Mouse (Mus musculus): Measurements from ENCODE around the gene Rho. TPM values are rescaled to one million over a fixed set of nuclear protein-coding genes. Genes with fewer than 3 reads are reported as not detected.

Rho gene
- not detected for polyA plus RNA-seq (2017; shearing (Covaris generic))

- no peak for ATAC-seq
Observed at GRCm38 (mm10) chr6:115931639-115932038, at the start of gene Rho. Gene Rho (plus strand): TSS chr6:115931748.

- no peak for ATAC-seq
Observed at GRCm38 (mm10) chr6:115884018-115884417, 47.5 kb upstream of the Rho start.

GRCm38 (mm10) chr6:115886894-115887293 lies 44.7 kb upstream of the Rho start:
- ATAC-seq: no peak

GRCm38 (mm10) chr6:115888296-115888695 lies 43.3 kb upstream of the Rho start:
- no peak for ATAC-seq

GRCm38 (mm10) chr6:115890601-115891000 lies 40.9 kb upstream of the Rho start:
- ATAC-seq: no peak

- ATAC-seq: no peak
Observed at GRCm38 (mm10) chr6:115891061-115891460, 40.5 kb upstream of the Rho start.

- ATAC-seq: no peak
Observed at GRCm38 (mm10) chr6:115891497-115892061, 40.0 kb upstream of the Rho start.

- no peak for ATAC-seq
Observed at GRCm38 (mm10) chr6:115892363-115892762, 39.2 kb upstream of the Rho start.

- no peak for ATAC-seq
Observed at GRCm38 (mm10) chr6:115896346-115896745, 35.2 kb upstream of the Rho start.

GRCm38 (mm10) chr6:115897117-115897516 lies 34.4 kb upstream of the Rho start:
- ATAC-seq: no peak

GRCm38 (mm10) chr6:115897926-115898520 lies 33.5 kb upstream of the Rho start:
- peak; percentile 43 for ATAC-seq

- no peak for ATAC-seq
Observed at GRCm38 (mm10) chr6:115901062-115901461, 30.5 kb upstream of the Rho start.

- no peak for ATAC-seq
Observed at GRCm38 (mm10) chr6:115901489-115901931, 30.0 kb upstream of the Rho start.

GRCm38 (mm10) chr6:115902545-115902944 lies 29.0 kb upstream of the Rho start:
- ATAC-seq: no peak

- no peak for ATAC-seq
Observed at GRCm38 (mm10) chr6:115905568-115905967, 26.0 kb upstream of the Rho start.

- ATAC-seq: no peak
Observed at GRCm38 (mm10) chr6:115906455-115906854, 25.1 kb upstream of the Rho start.

GRCm38 (mm10) chr6:115906871-115907270 lies 24.7 kb upstream of the Rho start:
- no peak for ATAC-seq

- ATAC-seq: no peak
Observed at GRCm38 (mm10) chr6:115908421-115908982, 23.0 kb upstream of the Rho start.

- no peak for ATAC-seq
Observed at GRCm38 (mm10) chr6:115909052-115909451, 22.5 kb upstream of the Rho start.

- no peak for ATAC-seq
Observed at GRCm38 (mm10) chr6:115909940-115910339, 21.6 kb upstream of the Rho start.

- ATAC-seq: no peak
Observed at GRCm38 (mm10) chr6:115911763-115912162, 19.8 kb upstream of the Rho start.

- ATAC-seq: no peak
Observed at GRCm38 (mm10) chr6:115913482-115913881, 18.1 kb upstream of the Rho start.

GRCm38 (mm10) chr6:115914511-115915202 lies 16.9 kb upstream of the Rho start:
- ATAC-seq: no peak

Measured in activated CD4-positive, CD25-positive, alpha-beta regulatory T cell, adult 4 months (primary cell).